In genomic region chr10:118141884-118142801, GRCm38 (mm10) we compare ENCODE assay signal across 8 mouse cellular contexts. TPM values are rescaled to one million over a fixed set of nuclear protein-coding genes. Genes with fewer than 3 reads are reported as not detected.
DNase-seq lines count a peak whose midpoint lies in the region; ATAC-seq and TF ChIP-seq lines count a peak whose summit lies in the region.

No protein-coding gene starts in this region.

- no peaks in the 10 kb centered on the region for H3K27me3 ChIP-seq in thymus, adult 2 months (ENCODE audit: control insufficient read depth, insufficient read depth, low read length)
- no peaks in the 10 kb centered on the region for H3K27me3 ChIP-seq in midbrain, embryonic 13.5 days

- 6% methylated on average over 53 of the region's 53 CpGs for WGBS in thymus, adult 2 months
- 1% methylated on average over 52 of the region's 53 CpGs for whole genome bisulfite sequencing in midbrain, embryonic 13.5 days

- TF ChIP-seq CTCF in thymus, adult 2 months (IDR thresholded peaks at IDR 0.05; ENCODE audit: borderline replicate concordance, control insufficient read depth, extremely low read depth, insufficient read depth, low read length, poor library complexity): no peak; the same call in 1 of the 2 replicates

- H3K4me2 ChIP-seq in midbrain, embryonic 13.5 days (replicated peaks): peak overlapping the region; percentile 70

- H3K9me3 ChIP-seq in midbrain, embryonic 13.5 days: no peaks in the 10 kb centered on the region

- ATAC-seq in midbrain, embryonic 13.5 days: peak; percentile 84
- no peak for ATAC-seq in inflammation-experienced regulatory T-cells, adult 6 months

- no peak overlapping the region; the same call in 1 of the 2 replicates for H3K27ac ChIP-seq in thymus, adult 2 months (ENCODE audit: control insufficient read depth, insufficient read depth, low read length)
- H3K27ac ChIP-seq in midbrain, embryonic 13.5 days: peak overlapping the region; percentile 56; the same call in 1 of the 2 replicates

- H3K9ac ChIP-seq in midbrain, embryonic 13.5 days (replicated peaks): peak overlapping the region; percentile 79

- H3K4me1 ChIP-seq in thymus, adult 2 months (replicated peaks; ENCODE audit: control insufficient read depth, insufficient read depth, low read length): peaks cover 4% of the 10 kb centered on the region; the same call in 1 of the 2 replicates
- H3K4me1 ChIP-seq in midbrain, embryonic 13.5 days (replicated peaks): peaks cover 26% of the 10 kb centered on the region

- H3K36me3 ChIP-seq in thymus, adult 2 months (ENCODE audit: control insufficient read depth, insufficient read depth, low read length): peaks cover 7% of the 10 kb centered on the region
- peaks cover 19% of the 10 kb centered on the region for H3K36me3 ChIP-seq in midbrain, embryonic 13.5 days

- peak overlapping the region; percentile 56 for H3K4me3 ChIP-seq in thymus, adult 2 months (ENCODE audit: control insufficient read depth, insufficient read depth, low read length)
- peak overlapping the region; percentile 90 for H3K4me3 ChIP-seq in midbrain, embryonic 13.5 days (replicated peaks)

- DNase-seq in cerebellum, adult 9-10 months: peak; percentile 37
- no peak for DNase-seq in cerebellum, adult 11 months
- DNase-seq in thymus, adult 2 months: no peak
- no peak for DNase-seq in thymus, postnatal 14 days
- peak; percentile 18 for DNase-seq in layer of hippocampus, adult 9-10 months (ENCODE audit: low spot score)
- no peak for DNase-seq in adrenal gland, postnatal 14 days

- TF ChIP-seq POLR2A in thymus, adult 2 months (IDR thresholded peaks at IDR 0.05; ENCODE audit: control insufficient read depth, extremely low read depth, insufficient read depth, low read length, poor library complexity): no peak

RNA-seq across cellular contexts. Expression of gene Mdm1, which starts 0.5 kb away (rescaled TPM):
- polyA plus RNA-seq in thymus, adult 2 months (2012; rRNA removed): 23.3 and 34.8 TPM in 2 replicates
- polyA plus RNA-seq in midbrain, embryonic 13.5 days (2015; fragmentation: Nextera tagmentation; extraction: Ambion mirVana): 41.2 and 46.1 TPM in 2 replicates
- polyA plus RNA-seq in inflammation-experienced regulatory T-cells, adult 6 months (2017; shearing (Covaris generic)): 10 to 100 TPM in 1 of 3 experiments, 1 to 10 TPM in 2; 4.5 to 10.9 (median 4.7) TPM
- total RNA-seq in adrenal gland, postnatal 14 days (2021): 15.7 and 17.6 TPM in 2 replicates

Comparison
In these comparisons a context has a peak if more than half of its experiments do, and no peak if none do; other contexts are left out.
1. DNase-seq: peak in cerebellum, adult 9-10 months (single experiment) and layer of hippocampus, adult 9-10 months (single experiment); none in cerebellum, adult 11 months (single experiment), thymus, adult 2 months (single experiment), thymus, postnatal 14 days (single experiment) and adrenal gland, postnatal 14 days (single experiment).